Mouse (Mus musculus) left cerebral cortex, adult 11 months (tissue): ENCODE data around the gene Srebf2.

Experiments used
- DNase-seq: peaks from one replicate; pipeline ENCODE4 v3.0.0; 2022; ENCODE audit warnings: low spot score

Srebf2 gene

GRCm38 (mm10) chr15:82182311-82182710 lies 35.3 kb downstream of the Srebf2 start:
- no peak for DNase-seq

- no peak for DNase-seq
Measured at GRCm38 (mm10) chr15:82183596-82183995, 36.6 kb downstream of the Srebf2 start.

- no peak for DNase-seq
Measured at GRCm38 (mm10) chr15:82184183-82184582, 37.2 kb downstream of the Srebf2 start.

- no peak for DNase-seq
Measured at GRCm38 (mm10) chr15:82184656-82185055, 37.7 kb downstream of the Srebf2 start.

GRCm38 (mm10) chr15:82185062-82185783 lies 38.2 kb downstream of the Srebf2 start:
- no peak for DNase-seq

GRCm38 (mm10) chr15:82186131-82186530 lies 39.1 kb downstream of the Srebf2 start:
- no peak for DNase-seq

- no peak for DNase-seq
Measured at GRCm38 (mm10) chr15:82186931-82187330, 40.0 kb downstream of the Srebf2 start.

GRCm38 (mm10) chr15:82187401-82187800 lies 40.4 kb downstream of the Srebf2 start:
- no peak for DNase-seq

GRCm38 (mm10) chr15:82187924-82188323 lies 40.9 kb downstream of the Srebf2 start:
- no peak for DNase-seq

- no peak for DNase-seq
Measured at GRCm38 (mm10) chr15:82188481-82189240, 41.7 kb downstream of the Srebf2 start.

- DNase-seq = no peak
Measured at GRCm38 (mm10) chr15:82192617-82193016, 45.6 kb downstream of the Srebf2 start.

- DNase-seq = no peak
Measured at GRCm38 (mm10) chr15:82196300-82196699, 49.3 kb downstream of the Srebf2 start.

GRCm38 (mm10) chr15:82197246-82197750 lies 50.3 kb downstream of the Srebf2 start:
- no peak for DNase-seq

- DNase-seq = no peak
Measured at GRCm38 (mm10) chr15:82197937-82198336, 51.0 kb downstream of the Srebf2 start.

GRCm38 (mm10) chr15:82198342-82198741 lies 51.4 kb downstream of the Srebf2 start:
- no peak for DNase-seq

- no peak for DNase-seq
Measured at GRCm38 (mm10) chr15:82199546-82199945, 52.6 kb downstream of the Srebf2 start.

GRCm38 (mm10) chr15:82202086-82202485 lies 55.1 kb downstream of the Srebf2 start:
- no peak for DNase-seq

- no peak for DNase-seq
Measured at GRCm38 (mm10) chr15:82203090-82203489, 56.1 kb downstream of the Srebf2 start.

GRCm38 (mm10) chr15:82203611-82204351 lies 56.8 kb downstream of the Srebf2 start:
- no peak for DNase-seq

GRCm38 (mm10) chr15:82204680-82205371 lies 57.8 kb downstream of the Srebf2 start:
- no peak for DNase-seq

GRCm38 (mm10) chr15:82206365-82207104 lies 59.6 kb downstream of the Srebf2 start:
- DNase-seq = no peak
